7 mouse cellular contexts compared by ENCODE assay signal in the genomic region with DNA sequence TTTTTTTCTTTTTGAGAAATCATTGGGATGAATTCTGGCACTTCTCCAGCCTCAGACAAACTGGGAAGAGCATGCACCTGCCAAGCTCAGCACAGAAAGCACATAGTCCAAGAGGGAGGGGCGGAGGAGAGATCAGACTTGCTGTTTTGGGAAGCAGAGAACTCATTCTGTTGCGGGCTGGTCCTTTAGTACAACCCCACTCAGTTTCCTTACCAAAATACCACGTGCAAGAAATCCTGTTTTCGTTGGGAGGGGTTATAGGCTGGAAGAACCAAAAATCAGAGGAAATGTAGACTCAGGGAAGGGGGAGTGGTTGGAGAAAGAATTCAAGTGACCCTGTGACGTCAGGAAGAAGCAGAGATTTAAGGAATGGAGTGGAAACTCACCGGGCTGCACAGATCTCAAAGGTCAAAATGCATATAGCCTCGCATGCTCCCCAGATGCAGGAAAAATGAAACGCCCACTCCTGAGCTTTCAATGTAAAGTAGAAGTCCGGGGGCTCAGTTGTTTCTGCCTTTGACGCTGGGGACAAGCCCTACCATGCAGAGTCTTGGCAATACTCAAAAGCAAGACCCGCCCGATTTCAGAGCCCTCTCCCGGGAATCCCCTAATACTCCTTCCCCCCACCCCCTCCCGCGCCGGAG. TPM values are rescaled to one million over a fixed set of nuclear protein-coding genes. Genes with fewer than 3 reads are reported as not detected.
A peak's percentile ranks its signal among the peaks of the same experiment; 100 is the strongest.
DNase-seq lines count a peak whose midpoint lies in the region; ATAC-seq lines count a peak whose summit lies in the region.

No protein-coding gene starts in this region.

- no peaks in the 10 kb centered on the region for H3K36me3 ChIP-seq in lung, embryonic 15.5 days
- H3K36me3 ChIP-seq in heart, embryonic 14.5 days (ENCODE audit: control insufficient read depth, insufficient read depth, low read length), result no peaks in the 10 kb centered on the region
- no peaks in the 10 kb centered on the region for H3K36me3 ChIP-seq in neural tube, embryonic 13.5 days

- peak overlapping the region; percentile 90 for H3K4me2 ChIP-seq in lung, embryonic 15.5 days
- H3K4me2 ChIP-seq in heart, embryonic 14.5 days (ENCODE audit: low read length), result peak overlapping the region; percentile 66
- peak overlapping the region; percentile 85 for H3K4me2 ChIP-seq in neural tube, embryonic 13.5 days

- WGBS in lung, embryonic 15.5 days, result under 1% methylated on average over 16 of the region's 16 CpGs
- 1% methylated on average over 16 of the region's 16 CpGs for WGBS in heart, embryonic 14.5 days
- under 1% methylated on average over 16 of the region's 16 CpGs for WGBS in neural tube, embryonic 13.5 days

- peak overlapping the region; percentile 44 for H3K27ac ChIP-seq in lung, embryonic 15.5 days
- H3K27ac ChIP-seq in heart, embryonic 14.5 days (replicated peaks in 1 of 2; ENCODE audit: control insufficient read depth in 1 of 2, insufficient read depth in 1 of 2, low read depth in 2 of 2, low read length in 2 of 2), result no peak overlapping the region
- H3K27ac ChIP-seq in neural tube, embryonic 13.5 days (replicated peaks), result peak overlapping the region; percentile 49; the same call in 1 of the 2 replicates

- H3K27me3 ChIP-seq in lung, embryonic 15.5 days, result no peaks in the 10 kb centered on the region
- H3K27me3 ChIP-seq in heart, embryonic 14.5 days (ENCODE audit: control insufficient read depth, insufficient read depth, low read length), result no peaks in the 10 kb centered on the region
- no peaks in the 10 kb centered on the region for H3K27me3 ChIP-seq in neural tube, embryonic 13.5 days

- peak; percentile 16 for ATAC-seq in lung, embryonic 15.5 days (ENCODE audit: borderline replicate concordance, extremely low read depth, low FRiP score, low TSS enrichment)
- ATAC-seq in heart, embryonic 14.5 days (ENCODE audit: insufficient number of reproducible peaks, insufficient read depth, low FRiP score, low read depth), result no peak
- peak; percentile 29 for ATAC-seq in neural tube, embryonic 13.5 days (ENCODE audit: low read depth)

- H3K9ac ChIP-seq in lung, embryonic 15.5 days, result peak overlapping the region; percentile 25
- H3K9ac ChIP-seq in heart, embryonic 14.5 days (ENCODE audit: low read length), result peak overlapping the region; percentile 94; the same call in 1 of the 2 replicates
- peak overlapping the region; percentile 64 for H3K9ac ChIP-seq in neural tube, embryonic 13.5 days

- peaks cover 19% of the 10 kb centered on the region for H3K4me1 ChIP-seq in lung, embryonic 15.5 days
- peaks cover 2 to 18% of the 10 kb centered on the region in 2 experiments; a peak in 3 of 4 replicates for H3K4me1 ChIP-seq in heart, embryonic 14.5 days (ENCODE audit: control insufficient read depth in 2 of 2, insufficient read depth in 2 of 2, low read length in 2 of 2)
- H3K4me1 ChIP-seq in neural tube, embryonic 13.5 days (replicated peaks), result peaks cover 23% of the 10 kb centered on the region

- H3K4me3 ChIP-seq in lung, embryonic 15.5 days, result peak overlapping the region; percentile 83
- peak overlapping the region; percentile 67 to 98 for H3K4me3 ChIP-seq in heart, embryonic 14.5 days (ENCODE audit: control insufficient read depth in 1 of 2, insufficient read depth in 1 of 2, low read depth in 1 of 2, low read length in 2 of 2)
- peak overlapping the region; percentile 90 for H3K4me3 ChIP-seq in neural tube, embryonic 13.5 days

- H3K9me3 ChIP-seq in lung, embryonic 15.5 days, result no peaks in the 10 kb centered on the region
- H3K9me3 ChIP-seq in heart, embryonic 14.5 days (ENCODE audit: control insufficient read depth, low read length), result no peaks in the 10 kb centered on the region
- no peaks in the 10 kb centered on the region for H3K9me3 ChIP-seq in neural tube, embryonic 13.5 days

- DNase-seq in lung, postnatal 14 days, result no peak
- peak; percentile 77 to 80 for DNase-seq in cerebellum, postnatal 10 days
- peak; percentile 77 to 80 for DNase-seq in kidney, postnatal 36 days
- DNase-seq in c-Kit-positive CD71-positive TER-119-positive erythroid progenitor cells, embryonic 14.5 days (ENCODE audit: low spot score), result no peak

RNA-seq across cellular contexts. Expression of a gene that starts 0.4 kb away (rescaled TPM):
- polyA plus RNA-seq in lung, embryonic 15.5 days (2015; fragmentation: Nextera tagmentation; extraction: Ambion mirVana), result 1.6 and 2.0 TPM in 2 replicates
- 0.61 and 1.1 TPM in 2 replicates for polyA plus RNA-seq in heart, embryonic 14.5 days (2014; fragmentation: Nextera tagmentation; extraction: Ambion mirVana)
- polyA plus RNA-seq in neural tube, embryonic 13.5 days (2015; fragmentation: Nextera tagmentation; extraction: Ambion mirVana), result 2.9 and 3.9 TPM in 2 replicates

RNA-seq across cellular contexts. Expression of a gene that starts 0.6 kb away (rescaled TPM):
- 28.3 and 30.8 TPM in 2 replicates for polyA plus RNA-seq in lung, embryonic 15.5 days (2015; fragmentation: Nextera tagmentation; extraction: Ambion mirVana)
- 54.8 and 57.7 TPM in 2 replicates for polyA plus RNA-seq in heart, embryonic 14.5 days (2014; fragmentation: Nextera tagmentation; extraction: Ambion mirVana)
- polyA plus RNA-seq in neural tube, embryonic 13.5 days (2015; fragmentation: Nextera tagmentation; extraction: Ambion mirVana), result 16.1 and 16.6 TPM in 2 replicates

Comparison
In these comparisons a context has a peak if more than half of its experiments do, and no peak if none do; other contexts are left out.
1. H3K27ac ChIP-seq: peak in lung, embryonic 15.5 days (single experiment) and neural tube, embryonic 13.5 days (single experiment); none in heart, embryonic 14.5 days (0 of 2).
2. H3K9ac ChIP-seq: peak in every context shown above with its lines; median percentile 94 in heart, embryonic 14.5 days; 64 in neural tube, embryonic 13.5 days; 25 in lung, embryonic 15.5 days.
3. DNase-seq: peak in cerebellum, postnatal 10 days (2 of 2) and kidney, postnatal 36 days (2 of 2); none in lung, postnatal 14 days (single experiment) and c-Kit-positive CD71-positive TER-119-positive erythroid progenitor cells, embryonic 14.5 days (single experiment).
4. Peak in every context shown above with its lines, with median percentiles within 50 percentile points of each other: H3K4me2 ChIP-seq and H3K4me3 ChIP-seq.